Mouse (Mus musculus): Measurements from ENCODE around the gene Tbc1d7. TPM values are rescaled to one million over a fixed set of nuclear protein-coding genes. Genes with fewer than 3 reads are reported as not detected.

Tbc1d7 gene
- polyA plus RNA-seq, 1 experiment: 15.9 TPM

- H3K4me3 ChIP-seq (ENCODE audit: insufficient read depth, poor library complexity, severe bottlenecking): no peak overlapping the region
- H3ac ChIP-seq (ENCODE audit: control insufficient read depth, insufficient read length, low read depth): no peak overlapping the region
Observed at GRCm38 (mm10) chr13:43182465-43183201, 11.3 kb upstream of the Tbc1d7 start.

GRCm38 (mm10) chr13:43181104-43181503 lies 9.8 kb upstream of the Tbc1d7 start:
- Histone ChIP-seq H3K79me3 (ENCODE audit: low read depth) (no peaks in the 10 kb centered on the region), H3K79me2 (ENCODE audit: control insufficient read depth, insufficient read depth) (no peaks in the 10 kb centered on the region), H3ac (ENCODE audit: control insufficient read depth, insufficient read length, low read depth) (no peak overlapping the region), H3K4me3 (ENCODE audit: insufficient read depth, poor library complexity, severe bottlenecking) (no peak overlapping the region), H3K27me3 (ENCODE audit: control insufficient read depth, insufficient read depth, insufficient read length) (no peaks in the 10 kb centered on the region), H3K36me3 (ENCODE audit: control insufficient read depth, insufficient read depth) (no peaks in the 10 kb centered on the region)
- no peak for TF ChIP-seq MYOG (IDR thresholded peaks at IDR 0.05; ENCODE audit: control insufficient read depth, extremely low read depth, insufficient read length)
- no peak for TF ChIP-seq MAX (IDR thresholded peaks at IDR 0.05)
- no peak for TF ChIP-seq CTCF (IDR thresholded peaks at IDR 0.05; ENCODE audit: control insufficient read depth, insufficient read depth, insufficient read length)
- TF ChIP-seq USF1 (IDR thresholded peaks at IDR 0.05; ENCODE audit: low read depth): no peak
- no peak for TF ChIP-seq FOSL1 (IDR thresholded peaks at IDR 0.05; ENCODE audit: insufficient read depth, low read length, poor library complexity, severe bottlenecking)
- TF ChIP-seq CEBPB (IDR thresholded peaks at IDR 0.05; ENCODE audit: low read depth): no peak
- TF ChIP-seq MYOD1 (IDR thresholded peaks at IDR 0.05; ENCODE audit: control insufficient read depth, insufficient read length, low read depth): no peak

More at GRCm38 (mm10) chr13:43182465-43183201, 11.3 kb upstream of the Tbc1d7 start:
- no peaks in the 10 kb centered on the region for H3K79me2 ChIP-seq (ENCODE audit: control insufficient read depth, insufficient read depth)
- TF ChIP-seq USF1 (IDR thresholded peaks at IDR 0.05; ENCODE audit: low read depth) (no peak), CTCF (IDR thresholded peaks at IDR 0.05; ENCODE audit: control insufficient read depth, insufficient read depth, insufficient read length) (peak; percentile 77), FOSL1 (IDR thresholded peaks at IDR 0.05; ENCODE audit: insufficient read depth, low read length, poor library complexity, severe bottlenecking) (no peak), MYOG (IDR thresholded peaks at IDR 0.05; ENCODE audit: control insufficient read depth, extremely low read depth, insufficient read length) (no peak)
- no peaks in the 10 kb centered on the region for H3K27me3 ChIP-seq (ENCODE audit: control insufficient read depth, insufficient read depth, insufficient read length)
- H3K36me3 ChIP-seq (ENCODE audit: control insufficient read depth, insufficient read depth): no peaks in the 10 kb centered on the region
- no peaks in the 10 kb centered on the region for H3K79me3 ChIP-seq (ENCODE audit: low read depth)

- Histone ChIP-seq H3K27me3 (ENCODE audit: control insufficient read depth, insufficient read depth, insufficient read length) (no peaks in the 10 kb centered on the region), H3K79me2 (ENCODE audit: control insufficient read depth, insufficient read depth) (no peaks in the 10 kb centered on the region), H3K4me3 (ENCODE audit: insufficient read depth, poor library complexity, severe bottlenecking) (no peak overlapping the region), H3ac (ENCODE audit: control insufficient read depth, insufficient read length, low read depth) (no peak overlapping the region), H3K36me3 (ENCODE audit: control insufficient read depth, insufficient read depth) (no peaks in the 10 kb centered on the region), H3K79me3 (ENCODE audit: low read depth) (no peaks in the 10 kb centered on the region)
- TF ChIP-seq MYOG (IDR thresholded peaks at IDR 0.05; ENCODE audit: control insufficient read depth, extremely low read depth, insufficient read length): no peak
- no peak for TF ChIP-seq FOSL1 (IDR thresholded peaks at IDR 0.05; ENCODE audit: insufficient read depth, low read length, poor library complexity, severe bottlenecking)
- no peak for TF ChIP-seq MYOD1 (IDR thresholded peaks at IDR 0.05; ENCODE audit: control insufficient read depth, insufficient read length, low read depth)
- TF ChIP-seq MAX (IDR thresholded peaks at IDR 0.05): no peak
- TF ChIP-seq CTCF (IDR thresholded peaks at IDR 0.05; ENCODE audit: control insufficient read depth, insufficient read depth, insufficient read length): no peak
- no peak for TF ChIP-seq USF1 (IDR thresholded peaks at IDR 0.05; ENCODE audit: low read depth)
- TF ChIP-seq CEBPB (IDR thresholded peaks at IDR 0.05; ENCODE audit: low read depth): no peak
Observed at GRCm38 (mm10) chr13:43177317-43177716, 6.0 kb upstream of the Tbc1d7 start.

GRCm38 (mm10) chr13:43176676-43177075 lies 5.4 kb upstream of the Tbc1d7 start:
- TF ChIP-seq MAX (IDR thresholded peaks at IDR 0.05): no peak
- no peak for TF ChIP-seq FOSL1 (IDR thresholded peaks at IDR 0.05; ENCODE audit: insufficient read depth, low read length, poor library complexity, severe bottlenecking)
- TF ChIP-seq MYOD1 (IDR thresholded peaks at IDR 0.05; ENCODE audit: control insufficient read depth, insufficient read length, low read depth): no peak
- no peak for TF ChIP-seq CTCF (IDR thresholded peaks at IDR 0.05; ENCODE audit: control insufficient read depth, insufficient read depth, insufficient read length)
- no peak for TF ChIP-seq CEBPB (IDR thresholded peaks at IDR 0.05; ENCODE audit: low read depth)
- no peak for TF ChIP-seq USF1 (IDR thresholded peaks at IDR 0.05; ENCODE audit: low read depth)

GRCm38 (mm10) chr13:43173262-43173661 lies 2.0 kb upstream of the Tbc1d7 start:
- H3ac ChIP-seq (ENCODE audit: control insufficient read depth, insufficient read length, low read depth): no peak overlapping the region
- H3K79me3 ChIP-seq (ENCODE audit: low read depth): no peaks in the 10 kb centered on the region
- no peak overlapping the region for H3K4me3 ChIP-seq (ENCODE audit: insufficient read depth, poor library complexity, severe bottlenecking)
- TF ChIP-seq FOSL1 (IDR thresholded peaks at IDR 0.05; ENCODE audit: insufficient read depth, low read length, poor library complexity, severe bottlenecking) (no peak), CTCF (IDR thresholded peaks at IDR 0.05; ENCODE audit: control insufficient read depth, insufficient read depth, insufficient read length) (peak; percentile 1), MYOG (IDR thresholded peaks at IDR 0.05; ENCODE audit: control insufficient read depth, extremely low read depth, insufficient read length) (no peak), CEBPB (IDR thresholded peaks at IDR 0.05; ENCODE audit: low read depth) (no peak)
- H3K79me2 ChIP-seq (ENCODE audit: control insufficient read depth, insufficient read depth): no peaks in the 10 kb centered on the region
- H3K27me3 ChIP-seq (ENCODE audit: control insufficient read depth, insufficient read depth, insufficient read length): no peaks in the 10 kb centered on the region
- H3K36me3 ChIP-seq (ENCODE audit: control insufficient read depth, insufficient read depth): no peaks in the 10 kb centered on the region

More at GRCm38 (mm10) chr13:43176676-43177075, 5.4 kb upstream of the Tbc1d7 start:
- Histone ChIP-seq H3K27me3 (ENCODE audit: control insufficient read depth, insufficient read depth, insufficient read length) (no peaks in the 10 kb centered on the region), H3K36me3 (ENCODE audit: control insufficient read depth, insufficient read depth) (no peaks in the 10 kb centered on the region), H3ac (ENCODE audit: control insufficient read depth, insufficient read length, low read depth) (no peak overlapping the region), H3K79me2 (ENCODE audit: control insufficient read depth, insufficient read depth) (no peaks in the 10 kb centered on the region), H3K4me3 (ENCODE audit: insufficient read depth, poor library complexity, severe bottlenecking) (no peak overlapping the region), H3K79me3 (ENCODE audit: low read depth) (no peaks in the 10 kb centered on the region)

Measured in C2C12 (cell line).